Mouse (Mus musculus): ENCODE measurements around the gene Nrbp1. TPM values are rescaled to one million over a fixed set of nuclear protein-coding genes. Genes with fewer than 3 reads are reported as not detected.

The Nrbp1 gene
- total RNA-seq, 2 experiments from 2014 or later = 83.8 to 86.3 TPM

Other genes with a start within 250 kb of the Nrbp1 start
- gene Atraid, start 192.6 kb upstream of the Nrbp1 start, total RNA-seq (2021) = 10 to 100 TPM; 68.1 to 70.0 TPM
- gene Slc5a6, start 191.9 kb upstream of the Nrbp1 start, total RNA-seq (2021) = 10 to 100 TPM; 14.9 to 17.6 TPM
- gene Cad, start 186.1 kb upstream of the Nrbp1 start, total RNA-seq (2021) = 10 to 100 TPM; 20.0 to 20.9 TPM
- gene Dnajc5g, start 134.6 kb upstream of the Nrbp1 start, total RNA-seq (2021) = not detected
- gene Slc30a3, start 132.6 kb upstream of the Nrbp1 start, total RNA-seq (2021) = 10 to 100 TPM; 84.1 to 93.8 TPM
- not detected for gene Trim54, start 124.2 kb upstream of the Nrbp1 start, total RNA-seq (2021)
- gene Ucn, start 102.0 kb upstream of the Nrbp1 start, total RNA-seq (2021) = not detected
- gene Mpv17, start 86.6 kb upstream of the Nrbp1 start, total RNA-seq (2021) = 10 to 100 TPM; 57.4 to 61.8 TPM
- gene Gm29609, start 61.0 kb upstream of the Nrbp1 start, total RNA-seq (2021) = 1 to 10 TPM; 3.6 to 3.8 TPM
- gene Gtf3c2, start 60.7 kb upstream of the Nrbp1 start, total RNA-seq (2021) = 10 to 100 TPM; 57.7 to 60.9 TPM
- gene Snx17, start 47.6 kb upstream of the Nrbp1 start, total RNA-seq (2021) = 10 to 100 TPM; 75.2 to 81.6 TPM
- 10 to 100 TPM; 39.0 to 39.5 TPM for gene Eif2b4, start 47.4 kb upstream of the Nrbp1 start, total RNA-seq (2021)
- 10 to 100 TPM; 27.1 to 28.2 TPM for gene Zfp513, start 38.6 kb upstream of the Nrbp1 start, total RNA-seq (2021)
- 10 to 100 TPM; 69.6 to 73.3 TPM for gene Ppm1g, start 20.2 kb upstream of the Nrbp1 start, total RNA-seq (2021)
- gene Gm9970, start 368 bp downstream of the Nrbp1 start, total RNA-seq (2021) = not detected
- gene Krtcap3, start 10.8 kb downstream of the Nrbp1 start, total RNA-seq (2021) = 1 to 10 TPM; 2.2 to 4.0 TPM
- gene Ift172, start 50.3 kb downstream of the Nrbp1 start, total RNA-seq (2021) = 10 to 100 TPM; 79.3 to 86.3 TPM
- gene Fndc4, start 55.2 kb downstream of the Nrbp1 start, total RNA-seq (2021) = 100 to 1,000 TPM; 159 to 188 TPM
- not detected for gene Gckr, start 56.6 kb downstream of the Nrbp1 start, total RNA-seq (2021)
- 10 to 100 TPM; 48.6 to 51.0 TPM for gene Zfp512, start 211.6 kb downstream of the Nrbp1 start, total RNA-seq (2021)
- under 1 TPM in 1 of 2 experiments, not detected in 1; 0.10 TPM for gene 4930548H24Rik, start 244.9 kb downstream of the Nrbp1 start, total RNA-seq (2021)